ENCODE assay signal across 24 mouse cellular contexts in the genomic region with DNA sequence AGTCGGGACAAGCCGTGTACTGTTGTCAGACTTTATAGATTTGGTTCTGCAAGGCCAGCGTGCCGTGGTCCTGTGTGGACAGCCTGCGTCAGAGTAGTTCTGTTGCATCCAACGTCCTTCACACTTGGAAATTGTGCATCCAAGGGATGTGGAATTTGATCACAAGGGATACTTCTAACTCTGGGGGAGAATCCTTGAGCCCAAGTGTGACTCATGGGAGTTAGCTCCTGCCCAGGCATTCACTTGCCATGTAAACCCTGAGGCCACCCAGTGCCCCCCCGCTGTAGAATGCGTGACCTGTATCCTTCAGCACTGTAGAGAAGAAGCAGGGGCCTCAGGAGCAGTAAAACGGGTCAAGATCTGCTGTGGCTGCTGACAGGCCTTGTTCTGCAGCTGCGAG. TPM values are rescaled to one million over a fixed set of nuclear protein-coding genes. Genes with fewer than 3 reads are reported as not detected.
DNase-seq lines count a peak whose midpoint lies in the region; ATAC-seq and TF ChIP-seq lines count a peak whose summit lies in the region.
"Had no signal": no experiment of that assay in that cellular context is flagged by ENCODE, and none has a peak within 500 bp of the region (broad histone marks: within the 10 kb centered on the region; RNA-seq: fewer than 3 reads in every experiment).

No protein-coding gene starts in this region.

- peak overlapping the region; percentile 28; the same call in 1 of the 2 replicates for H3K27ac ChIP-seq in layer of hippocampus, adult 2 months
- H3K27ac ChIP-seq: forebrain, embryonic 10.5 days; forebrain, embryonic 13.5 days; heart, embryonic 15.5 days; hindbrain, embryonic 10.5 days; hindbrain, embryonic 13.5 days; intestine, embryonic 15.5 days had no signal

- POLR2A ChIA-PET in Patski (lab: Charles Lee) = no interaction called here

- H3K27me3 ChIP-seq in Patski = peaks cover 32% of the 10 kb centered on the region
- H3K27me3 ChIP-seq: forebrain, embryonic 13.5 days; intestine, embryonic 15.5 days had no signal

- no peak for DNase-seq in layer of hippocampus, adult 2 months (ENCODE audit: low spot score in 2 of 2)
- DNase-seq in layer of hippocampus, postnatal 25 days (ENCODE audit: extremely low spot score in 1 of 2, low spot score in 1 of 2) = no peak
- no peak for DNase-seq in Patski (ENCODE audit: low read depth, low spot score)
- DNase-seq in adrenal gland, postnatal 10 days = peak; percentile 53
- DNase-seq in adrenal gland, postnatal 36 days = peak; percentile 62 to 66
- no peak for DNase-seq in kidney, adult 11 months
- DNase-seq in c-Kit-positive CD71-positive TER-119-positive erythroid progenitor cells, embryonic 14.5 days (ENCODE audit: low spot score) = no peak
- no peak for DNase-seq in gastrocnemius, adult 18-20 months (ENCODE audit: low spot score)
- DNase-seq: B cell, adult 2 months; cerebellum, adult 11-12 months; cerebellum, adult 8-10 months; gastrocnemius, postnatal 25 days; heart, postnatal 36 days; kidney, adult 18-20 months had no signal

- peak; percentile 10 for ATAC-seq in Patski
- ATAC-seq: activated CD4-positive, CD25-positive, alpha-beta regulatory T cell, adult 4 months; forebrain, embryonic 13.5 days; forebrain, embryonic 16.5 days; hindbrain, embryonic 16.5 days; intestine, embryonic 15.5 days had no signal

- CTCF ChIA-PET in Patski (lab: Charles Lee) = no interaction called here

- in situ Hi-C loops in Patski (cut with MboI; ENCODE audit: low pct_unique_long_range_greater_than_20kb) = loop anchor here (25.0 kb wide), 1 partner anchor 621 kb away; no protein-coding TSS in a partner anchor

- H3K4me3 ChIP-seq in layer of hippocampus, adult 2 months = no peak overlapping the region
- H3K4me3 ChIP-seq: forebrain, embryonic 10.5 days; forebrain, embryonic 13.5 days; heart, embryonic 12.5 days; heart, embryonic 15.5 days; hindbrain, embryonic 10.5 days; hindbrain, embryonic 13.5 days; intestine, embryonic 15.5 days had no signal

- no peak for TF ChIP-seq CTCF in layer of hippocampus, adult 2 months (conservative IDR thresholded peaks at IDR 0.05)
- TF ChIP-seq CTCF in Patski (IDR thresholded peaks at IDR 0.05) = no peak

RNA-seq across cellular contexts. Expression of a gene that starts 44.7 kb away (rescaled TPM):
- total RNA-seq in layer of hippocampus, adult 2 months (2021) = 100 to 1,000 TPM; 194 to 198 TPM
- 100 to 1,000 TPM; 180 to 211 TPM for total RNA-seq in layer of hippocampus, postnatal 25 days (2021)
- polyA plus RNA-seq in Patski (2021) = 44.7 TPM
- total RNA-seq in adrenal gland, postnatal 10 days (2021) = 10 to 100 TPM; 36.9 to 40.3 TPM
- 10 to 100 TPM; 45.4 to 47.3 TPM for total RNA-seq in adrenal gland, postnatal 36 days (2021)
- 10 to 100 TPM; 46.8 to 62.9 TPM for total RNA-seq in gastrocnemius, adult 18-20 months (2021)

Comparison
In these comparisons a context has a peak if more than half of its experiments do, and no peak if none do; other contexts are left out.
1. DNase-seq: peak in adrenal gland, postnatal 10 days (single experiment) and adrenal gland, postnatal 36 days (2 of 2); none in layer of hippocampus, adult 2 months (0 of 2), layer of hippocampus, postnatal 25 days (0 of 2), Patski (single experiment), kidney, adult 11 months (single experiment), c-Kit-positive CD71-positive TER-119-positive erythroid progenitor cells, embryonic 14.5 days (single experiment) and gastrocnemius, adult 18-20 months (single experiment).